Comparison of ENCODE assay signal across 9 mouse cellular contexts in the genomic region with DNA sequence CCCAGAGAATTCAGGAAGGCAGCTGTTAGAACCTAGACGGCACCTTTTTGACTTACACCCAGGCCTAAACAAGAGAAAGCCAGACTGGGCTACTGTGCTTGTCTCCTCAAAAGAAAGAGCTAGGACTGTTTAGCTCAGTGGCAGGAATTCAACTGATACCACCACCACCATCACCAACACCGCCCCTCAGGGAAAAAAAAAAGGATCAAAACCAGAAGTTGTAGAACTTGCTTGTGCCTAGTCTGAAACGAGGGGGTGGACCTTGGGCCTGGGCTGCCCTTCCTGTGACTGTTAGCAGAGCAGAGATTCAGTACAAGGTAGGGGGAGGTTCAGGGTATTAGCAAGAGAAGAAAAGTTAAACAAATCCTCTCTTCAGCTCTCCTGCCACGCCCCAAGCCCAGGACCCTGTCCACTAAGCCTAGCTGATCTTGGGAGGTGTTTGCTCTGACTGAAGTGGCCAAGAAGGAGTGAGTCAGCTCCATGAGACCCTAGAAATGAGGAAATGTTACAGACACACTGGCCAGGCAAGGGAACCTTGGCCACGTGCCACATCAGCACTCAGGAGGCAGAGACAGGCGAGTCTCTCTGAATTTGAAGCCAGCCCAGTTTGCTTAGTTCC. TPM values are rescaled to one million over a fixed set of nuclear protein-coding genes. Genes with fewer than 3 reads are reported as not detected.
DNase-seq lines count a peak whose midpoint lies in the region; ATAC-seq and TF ChIP-seq lines count a peak whose summit lies in the region.
"Had no signal": no experiment of that assay in that cellular context is flagged by ENCODE, and none has a peak within 500 bp of the region (broad histone marks: within the 10 kb centered on the region; RNA-seq: fewer than 3 reads in every experiment).

No protein-coding gene starts in this region.

- WGBS in forebrain, embryonic 15.5 days = 49% methylated on average over 6 of the region's 6 CpGs
- whole genome bisulfite sequencing in intestine, embryonic 15.5 days = 33% methylated on average over 6 of the region's 6 CpGs
- WGBS in stomach, embryonic 15.5 days = 32% methylated on average over 6 of the region's 6 CpGs

- H3K4me2 ChIP-seq in forebrain, embryonic 15.5 days (replicated peaks) = peak overlapping the region; percentile 73
- H3K4me2 ChIP-seq in intestine, embryonic 15.5 days (replicated peaks) = peak overlapping the region; percentile 72
- H3K4me2 ChIP-seq in stomach, embryonic 15.5 days = peak overlapping the region; percentile 76

- H3K36me3 ChIP-seq in G1E (replicated peaks) = peaks cover 30% of the 10 kb centered on the region
- H3K36me3 ChIP-seq in forebrain, embryonic 15.5 days = peaks cover 11% of the 10 kb centered on the region
- peaks cover 21% of the 10 kb centered on the region for H3K36me3 ChIP-seq in intestine, embryonic 15.5 days
- H3K36me3 ChIP-seq in stomach, embryonic 15.5 days = peaks cover 20% of the 10 kb centered on the region

- peak; percentile 37 to 44 for DNase-seq in cerebellum, postnatal 10 days
- no peak for DNase-seq in cerebellum, postnatal 36 days
- DNase-seq in G1E (ENCODE audit: low spot score) = no peak
- DNase-seq in lung, postnatal 10 days = peak; percentile 49
- no peak for DNase-seq in thymus, postnatal 4 days

- no peaks in the 10 kb centered on the region for H3K9me3 ChIP-seq in G1E (replicated peaks)
- H3K9me3 ChIP-seq in forebrain, embryonic 15.5 days = no peaks in the 10 kb centered on the region
- no peaks in the 10 kb centered on the region for H3K9me3 ChIP-seq in intestine, embryonic 15.5 days
- no peaks in the 10 kb centered on the region for H3K9me3 ChIP-seq in stomach, embryonic 15.5 days

- TF ChIP-seq CTCF in G1E (IDR thresholded peaks at IDR 0.05; ENCODE audit: low read depth, low read length) = no peak

- H3K4me3 ChIP-seq in G1E (ENCODE audit: low read depth, low read length) = peak overlapping the region; percentile 95
- H3K4me3 ChIP-seq in forebrain, embryonic 15.5 days = peak overlapping the region; percentile 78
- peak overlapping the region; percentile 64 for H3K4me3 ChIP-seq in intestine, embryonic 15.5 days (replicated peaks)
- H3K4me3 ChIP-seq in stomach, embryonic 15.5 days (replicated peaks) = peak overlapping the region; percentile 66

- peak overlapping the region; percentile 61; the same call in 1 of the 2 replicates for H3K27ac ChIP-seq in forebrain, embryonic 15.5 days (replicated peaks)
- H3K27ac ChIP-seq in intestine, embryonic 15.5 days = peak overlapping the region; percentile 78
- peak overlapping the region; percentile 90 for H3K27ac ChIP-seq in stomach, embryonic 15.5 days

- peaks cover 53% of the 10 kb centered on the region for H3K4me1 ChIP-seq in G1E (ENCODE audit: insufficient read depth, low read depth, low read length)
- H3K4me1 ChIP-seq in forebrain, embryonic 15.5 days = peaks cover 13% of the 10 kb centered on the region
- H3K4me1 ChIP-seq in intestine, embryonic 15.5 days (replicated peaks) = peaks cover 9% of the 10 kb centered on the region; the same call in 1 of the 2 replicates
- peaks cover 8% of the 10 kb centered on the region for H3K4me1 ChIP-seq in stomach, embryonic 15.5 days

- ATAC-seq in G1E (ENCODE audit: extremely low read depth, insufficient number of reproducible peaks, low FRiP score, poor library complexity, severe bottlenecking) = no peak
- ATAC-seq in forebrain, embryonic 15.5 days (replicated peaks) = peak; percentile 30
- peak; percentile 34 for ATAC-seq in intestine, embryonic 15.5 days
- ATAC-seq in stomach, embryonic 15.5 days (ENCODE audit: insufficient read depth, low FRiP score, low read depth) = peak; percentile 53

- H3K27me3 ChIP-seq in G1E (ENCODE audit: insufficient read depth, low read length) = no peaks in the 10 kb centered on the region
- H3K27me3 ChIP-seq in forebrain, embryonic 15.5 days = no peaks in the 10 kb centered on the region
- no peaks in the 10 kb centered on the region for H3K27me3 ChIP-seq in intestine, embryonic 15.5 days (replicated peaks)
- no peaks in the 10 kb centered on the region for H3K27me3 ChIP-seq in stomach, embryonic 15.5 days (replicated peaks)
- H3K27me3 ChIP-seq: Patski had no signal

- peak overlapping the region; percentile 91 for H3K9ac ChIP-seq in forebrain, embryonic 15.5 days (replicated peaks)
- H3K9ac ChIP-seq in intestine, embryonic 15.5 days = peak overlapping the region; percentile 74
- peak overlapping the region; percentile 97; the same call in 1 of the 2 replicates for H3K9ac ChIP-seq in stomach, embryonic 15.5 days

RNA-seq across cellular contexts. Expression of gene Cstb, which starts 0.8 kb away (rescaled TPM):
- 33.7 and 47.1 TPM in 2 replicates for total RNA-seq in G1E (2014; fragmentation: Nextera tagmentation)
- 251 and 260 TPM in 2 replicates for total RNA-seq in G1E (2017)
- 20.0 and 40.3 TPM in 2 replicates for polyA plus RNA-seq in G1E (2012)
- polyA plus RNA-seq in forebrain, embryonic 15.5 days (2015; fragmentation: Nextera tagmentation; extraction: Ambion mirVana) = 100 and 115 TPM in 2 replicates
- polyA plus RNA-seq in intestine, embryonic 15.5 days (2015; fragmentation: Nextera tagmentation; extraction: Ambion mirVana) = 270 and 290 TPM in 2 replicates
- polyA plus RNA-seq in stomach, embryonic 15.5 days (2015; fragmentation: Nextera tagmentation; extraction: Ambion mirVana) = 348 and 423 TPM in 2 replicates

RNA-seq across cellular contexts. Expression of gene Rrp1, which starts 13.4 kb away (rescaled TPM):
- total RNA-seq in G1E (2014; fragmentation: Nextera tagmentation) (172 and 189 TPM in 2 replicates), G1E (2017) (423 and 464 TPM in 2 replicates)
- polyA plus RNA-seq in G1E (2012) = 372 and 420 TPM in 2 replicates
- 395 and 412 TPM in 2 replicates for polyA plus RNA-seq in forebrain, embryonic 15.5 days (2015; fragmentation: Nextera tagmentation; extraction: Ambion mirVana)
- 268 and 277 TPM in 2 replicates for polyA plus RNA-seq in intestine, embryonic 15.5 days (2015; fragmentation: Nextera tagmentation; extraction: Ambion mirVana)
- 289 and 316 TPM in 2 replicates for polyA plus RNA-seq in stomach, embryonic 15.5 days (2015; fragmentation: Nextera tagmentation; extraction: Ambion mirVana)

RNA-seq across cellular contexts. Expression of gene Pdxk, which starts 38.5 kb away (rescaled TPM):
- total RNA-seq in G1E (2014; fragmentation: Nextera tagmentation) = 33.6 and 36.2 TPM in 2 replicates
- total RNA-seq in G1E (2017) = 44.6 and 47.1 TPM in 2 replicates
- 20.8 and 23.0 TPM in 2 replicates for polyA plus RNA-seq in G1E (2012)
- polyA plus RNA-seq in forebrain, embryonic 15.5 days (2015; fragmentation: Nextera tagmentation; extraction: Ambion mirVana) = 13.6 and 13.9 TPM in 2 replicates
- 23.4 and 26.7 TPM in 2 replicates for polyA plus RNA-seq in intestine, embryonic 15.5 days (2015; fragmentation: Nextera tagmentation; extraction: Ambion mirVana)
- polyA plus RNA-seq in stomach, embryonic 15.5 days (2015; fragmentation: Nextera tagmentation; extraction: Ambion mirVana) = 11.8 and 14.3 TPM in 2 replicates

Comparison
In these comparisons a context has a peak if more than half of its experiments do, and no peak if none do; other contexts are left out.
1. DNase-seq: peak in cerebellum, postnatal 10 days (2 of 2) and lung, postnatal 10 days (single experiment); none in cerebellum, postnatal 36 days (0 of 2), G1E (single experiment) and thymus, postnatal 4 days (single experiment).
2. Peak in every context shown above with its lines, with median percentiles within 50 percentile points of each other: H3K4me3 ChIP-seq, H3K27ac ChIP-seq, H3K4me2 ChIP-seq and H3K9ac ChIP-seq.